Mouse (Mus musculus): Measurements from ENCODE around the gene Paxx. TPM values are rescaled to one million over a fixed set of nuclear protein-coding genes. Genes with fewer than 3 reads are reported as not detected.

Gene Paxx
- 49.0 and 53.2 TPM in 2 replicates for polyA plus RNA-seq (2012; rRNA removed)

DNA sequence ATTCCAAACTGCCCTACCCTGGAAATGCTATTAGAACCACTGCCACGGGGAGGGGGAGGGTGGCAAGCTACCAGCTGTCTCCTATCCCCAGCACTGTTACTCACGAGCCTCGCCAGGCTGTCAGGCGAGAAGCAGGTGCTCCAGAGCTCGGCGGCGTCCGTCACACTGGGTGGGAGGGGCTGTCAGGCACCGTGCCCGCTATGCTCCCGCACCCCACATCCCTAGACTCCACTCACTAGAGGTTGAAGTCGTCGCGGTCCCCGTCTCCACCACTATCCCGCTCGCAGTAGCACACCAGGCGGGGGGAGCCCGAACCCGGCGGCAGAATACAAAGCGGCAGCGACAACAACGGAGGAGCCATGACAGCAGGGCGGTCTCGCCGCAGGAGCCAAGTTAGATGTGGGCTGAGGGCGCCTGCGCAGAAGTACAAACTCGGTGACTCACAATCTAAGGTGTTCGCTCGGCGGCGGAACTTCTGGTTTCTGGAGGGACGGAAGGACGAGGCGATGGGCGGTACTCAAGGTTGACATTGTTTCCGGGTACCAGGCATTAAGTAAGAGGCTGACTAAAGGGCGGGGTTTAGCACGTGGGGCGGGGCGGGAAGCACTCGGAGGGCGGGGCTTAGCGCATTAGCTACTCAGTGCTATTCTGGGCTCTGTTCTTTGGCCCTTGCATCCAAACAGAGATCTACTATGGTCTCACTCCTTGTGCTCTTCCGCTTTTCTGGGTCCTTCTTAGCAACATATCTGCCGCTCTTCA lies at the start of gene Paxx:
TSS of gene Paxx (minus strand) at position 544 of the 759 bp plus-strand sequence.
- peak within 1 kb of the TSS; percentile 93 for H3K27ac ChIP-seq (ENCODE audit: insufficient read depth, low read depth, low read length)
- peak within 1 kb of the TSS; percentile 71 for H3K4me3 ChIP-seq (ENCODE audit: insufficient read depth, low read depth, low read length)
- H3K4me1 ChIP-seq (ENCODE audit: control insufficient read depth, insufficient read depth, low read length) = peaks cover 11% of the 10 kb centered on the region
- H3K27me3 ChIP-seq (replicated peaks; ENCODE audit: control insufficient read depth, insufficient read depth, low read length) = no peaks in the 10 kb centered on the region
- WGBS = 1% methylated on average over 48 of the region's 48 CpGs
- peak; percentile 98 for DNase-seq
- TF ChIP-seq POLR2A (IDR thresholded peaks at IDR 0.05; ENCODE audit: low read depth, low read length) (peak; percentile 59), CTCF (conservative IDR thresholded peaks at IDR 0.05; ENCODE audit: insufficient read depth, insufficient read length, low read depth, low read length) (no peak)
- no peaks in the 10 kb centered on the region for H3K36me3 ChIP-seq (ENCODE audit: control insufficient read depth, insufficient read depth, low read length)

DNA sequence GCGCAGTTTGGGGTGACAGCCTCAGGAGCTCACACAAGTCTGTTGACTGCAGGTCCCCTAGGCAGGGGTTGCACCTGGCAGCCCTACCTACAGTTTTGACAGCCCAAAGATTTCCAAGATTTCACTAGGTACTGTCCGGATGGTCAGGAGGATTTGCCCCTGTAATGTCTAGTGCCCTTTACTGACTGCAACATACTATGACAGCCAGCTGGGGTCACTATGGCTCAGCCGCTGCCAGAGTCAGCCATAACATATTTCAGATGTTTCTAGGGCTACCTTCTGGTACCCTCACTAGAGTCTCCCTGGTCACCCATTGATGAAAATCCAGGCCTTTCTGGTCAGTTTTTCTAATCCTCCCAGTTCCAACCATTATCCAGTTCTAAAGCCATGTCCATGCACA lies 49.0 kb upstream of the Paxx start:
- H3K4me1 ChIP-seq (ENCODE audit: control insufficient read depth, insufficient read depth, low read length) = no peaks in the 10 kb centered on the region
- WGBS = 67% methylated on average over 3 of the region's 3 CpGs
- TF ChIP-seq POLR2A (IDR thresholded peaks at IDR 0.05; ENCODE audit: low read depth, low read length) (no peak), CTCF (conservative IDR thresholded peaks at IDR 0.05; ENCODE audit: insufficient read depth, insufficient read length, low read depth, low read length) (peak; percentile 65; the same call in 1 of the 2 replicates)
- H3K27me3 ChIP-seq (replicated peaks; ENCODE audit: control insufficient read depth, insufficient read depth, low read length) = no peaks in the 10 kb centered on the region
- H3K27ac ChIP-seq (ENCODE audit: insufficient read depth, low read depth, low read length) = no peak overlapping the region
- H3K4me3 ChIP-seq (ENCODE audit: insufficient read depth, low read depth, low read length) = no peak overlapping the region
- H3K36me3 ChIP-seq (ENCODE audit: control insufficient read depth, insufficient read depth, low read length) = no peaks in the 10 kb centered on the region
- no peak for DNase-seq

DNA sequence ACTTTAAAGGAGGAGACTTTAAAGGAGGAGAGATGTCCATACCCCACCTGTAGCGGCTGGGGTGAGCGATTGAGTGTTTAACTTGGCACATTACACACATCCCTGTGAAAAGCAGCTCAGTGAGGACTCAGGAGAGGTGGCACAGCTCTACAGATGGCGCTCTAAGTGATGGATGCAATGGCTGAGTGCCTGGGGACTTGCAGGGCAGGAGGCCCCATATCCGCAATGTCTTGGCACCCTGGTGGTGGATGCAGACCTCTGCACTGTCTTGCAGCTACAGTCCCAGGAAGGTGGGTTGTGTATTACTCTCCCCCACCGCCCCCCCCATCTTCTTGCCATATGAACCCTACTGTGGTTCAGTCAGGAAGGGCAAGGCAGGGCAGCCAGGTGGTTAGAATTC lies 46.1 kb upstream of the Paxx start:
- DNase-seq = peak; percentile 42
- Histone ChIP-seq H3K36me3 (ENCODE audit: control insufficient read depth, insufficient read depth, low read length) (no peaks in the 10 kb centered on the region), H3K27ac (ENCODE audit: insufficient read depth, low read depth, low read length) (no peak overlapping the region), H3K27me3 (replicated peaks; ENCODE audit: control insufficient read depth, insufficient read depth, low read length) (no peaks in the 10 kb centered on the region), H3K4me1 (ENCODE audit: control insufficient read depth, insufficient read depth, low read length) (0 out of 2 replicates have a peak, but pooled peaks cover under 1% of the 10 kb centered on the region), H3K4me3 (ENCODE audit: insufficient read depth, low read depth, low read length) (no peak overlapping the region)
- peak; percentile 48; the same call in 1 of the 2 replicates for TF ChIP-seq CTCF (conservative IDR thresholded peaks at IDR 0.05; ENCODE audit: insufficient read depth, insufficient read length, low read depth, low read length)
- TF ChIP-seq POLR2A (IDR thresholded peaks at IDR 0.05; ENCODE audit: low read depth, low read length) = no peak
- WGBS = 32% methylated on average over 5 of the region's 5 CpGs

DNA sequence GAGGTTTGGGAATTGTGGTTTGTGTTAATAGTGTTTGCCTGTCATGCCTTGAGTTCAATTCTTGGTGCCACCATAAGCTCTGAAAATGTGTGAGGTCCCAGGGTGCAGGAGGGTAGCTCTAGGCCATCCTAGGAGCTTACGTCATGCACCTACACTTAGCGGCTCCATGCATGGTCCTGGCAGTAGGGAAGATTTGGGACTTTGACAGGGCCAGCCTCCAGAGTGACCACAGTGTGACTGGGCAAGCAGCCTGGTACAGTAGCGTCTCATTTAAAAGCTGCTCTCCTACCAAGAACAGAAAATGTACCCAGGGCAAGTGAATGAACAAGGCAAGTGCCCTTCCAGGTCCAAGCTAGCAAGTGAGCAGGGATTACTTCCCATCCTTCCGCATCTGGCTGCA lies 45.0 kb upstream of the Paxx start:
- no peak for TF ChIP-seq POLR2A (IDR thresholded peaks at IDR 0.05; ENCODE audit: low read depth, low read length)
- TF ChIP-seq CTCF (conservative IDR thresholded peaks at IDR 0.05; ENCODE audit: insufficient read depth, insufficient read length, low read depth, low read length) = no peak
- no peak overlapping the region for H3K27ac ChIP-seq (ENCODE audit: insufficient read depth, low read depth, low read length)
- H3K36me3 ChIP-seq (ENCODE audit: control insufficient read depth, insufficient read depth, low read length) = no peaks in the 10 kb centered on the region
- WGBS = 97% methylated on average over 4 of the region's 4 CpGs
- DNase-seq = no peak
- no peak overlapping the region for H3K4me3 ChIP-seq (ENCODE audit: insufficient read depth, low read depth, low read length)
- H3K4me1 ChIP-seq (ENCODE audit: control insufficient read depth, insufficient read depth, low read length) = 0 out of 2 replicates have a peak, but pooled peaks cover 6% of the 10 kb centered on the region
- H3K27me3 ChIP-seq (replicated peaks; ENCODE audit: control insufficient read depth, insufficient read depth, low read length) = no peaks in the 10 kb centered on the region

GRCm38 (mm10) chr2:25505000-25505399 lies 44.1 kb upstream of the Paxx start:
- H3K36me3 ChIP-seq (ENCODE audit: control insufficient read depth, insufficient read depth, low read length) = no peaks in the 10 kb centered on the region
- peaks cover 9% of the 10 kb centered on the region; the same call in 1 of the 2 replicates for H3K4me1 ChIP-seq (ENCODE audit: control insufficient read depth, insufficient read depth, low read length)
- TF ChIP-seq POLR2A (IDR thresholded peaks at IDR 0.05; ENCODE audit: low read depth, low read length) = no peak
- no peak for TF ChIP-seq CTCF (conservative IDR thresholded peaks at IDR 0.05; ENCODE audit: insufficient read depth, insufficient read length, low read depth, low read length)
- no peak overlapping the region for H3K27ac ChIP-seq (ENCODE audit: insufficient read depth, low read depth, low read length)
- no peak overlapping the region for H3K4me3 ChIP-seq (ENCODE audit: insufficient read depth, low read depth, low read length)
- WGBS = 79% methylated on average over 1 of the region's 1 CpGs
- no peak for DNase-seq
- H3K27me3 ChIP-seq (replicated peaks; ENCODE audit: control insufficient read depth, insufficient read depth, low read length) = no peaks in the 10 kb centered on the region

- TF ChIP-seq POLR2A (IDR thresholded peaks at IDR 0.05; ENCODE audit: low read depth, low read length) = no peak
- no peak for TF ChIP-seq CTCF (conservative IDR thresholded peaks at IDR 0.05; ENCODE audit: insufficient read depth, insufficient read length, low read depth, low read length)
- H3K4me3 ChIP-seq (ENCODE audit: insufficient read depth, low read depth, low read length) = no peak overlapping the region
- 96% methylated on average over 19 of the region's 19 CpGs for WGBS
- H3K27me3 ChIP-seq (replicated peaks; ENCODE audit: control insufficient read depth, insufficient read depth, low read length) = no peaks in the 10 kb centered on the region
- DNase-seq = no peak
- H3K36me3 ChIP-seq (ENCODE audit: control insufficient read depth, insufficient read depth, low read length) = no peaks in the 10 kb centered on the region
- peaks cover 11% of the 10 kb centered on the region; the same call in 1 of the 2 replicates for H3K4me1 ChIP-seq (ENCODE audit: control insufficient read depth, insufficient read depth, low read length)
- H3K27ac ChIP-seq (ENCODE audit: insufficient read depth, low read depth, low read length) = no peak overlapping the region
Measured at GRCm38 (mm10) chr2:25504538-25504937, 43.6 kb upstream of the Paxx start.

- Histone ChIP-seq H3K36me3 (ENCODE audit: control insufficient read depth, insufficient read depth, low read length) (no peaks in the 10 kb centered on the region), H3K27ac (ENCODE audit: insufficient read depth, low read depth, low read length) (no peak overlapping the region), H3K4me1 (ENCODE audit: control insufficient read depth, insufficient read depth, low read length) (peaks cover 11% of the 10 kb centered on the region; the same call in 1 of the 2 replicates), H3K4me3 (ENCODE audit: insufficient read depth, low read depth, low read length) (no peak overlapping the region), H3K27me3 (replicated peaks; ENCODE audit: control insufficient read depth, insufficient read depth, low read length) (no peaks in the 10 kb centered on the region)
- 80% methylated on average over 3 of the region's 3 CpGs for WGBS
- no peak for DNase-seq
- no peak for TF ChIP-seq CTCF (conservative IDR thresholded peaks at IDR 0.05; ENCODE audit: insufficient read depth, insufficient read length, low read depth, low read length)
- TF ChIP-seq POLR2A (IDR thresholded peaks at IDR 0.05; ENCODE audit: low read depth, low read length) = no peak
Measured at GRCm38 (mm10) chr2:25502726-25503125, 41.8 kb upstream of the Paxx start.
